Mouse (Mus musculus) kidney, embryonic 14.5 days (tissue): ENCODE measurements around the gene Cldn11. TPM values are rescaled to one million over a fixed set of nuclear protein-coding genes. Genes with fewer than 3 reads are reported as not detected.
"Not testable (repeated sequence)": the region's sequence is repeated elsewhere in the genome, so short reads cannot be mapped to it uniquely, and the experiment has no call there.

Experiments
- ATAC-seq: fragments of 200-750 bp; cut with Nextera tagmentation; 2 replicates; pipeline ENCODE4 v1.8.0; 2017; ENCODE audit warnings: moderate number of reproducible peaks, mild to moderate bottlenecking, moderate TSS enrichment, moderate library complexity; ENCODE audit not compliant: low FRiP score, low TSS enrichment
- H3K27ac ChIP-seq: fragments of 300-500 bp; sonication (generic); 2 replicates; pipeline ENCODE4 v1.5.1; 2014; ENCODE audit warnings: low read depth, mild to moderate bottlenecking, low read length, moderate library complexity, mixed read lengths
- H3K27me3 ChIP-seq: fragments of 300-500 bp; sonication (generic); 2 replicates; pipeline ENCODE4 v1.6.1; 2014; ENCODE audit warnings: mild to moderate bottlenecking, low read length; ENCODE audit not compliant: control insufficient read depth, insufficient read depth
- H3K36me3 ChIP-seq: fragments of 300-500 bp; sonication (generic); 2 replicates; pipeline ENCODE4 v1.6.1; 2014; ENCODE audit warnings: low read length, mixed read lengths; ENCODE audit not compliant: control insufficient read depth, insufficient read depth
- H3K4me1 ChIP-seq: fragments of 300-500 bp; sonication (generic); 2 replicates; pipeline ENCODE4 v1.6.1; 2014; ENCODE audit warnings: low read length, mixed read lengths; ENCODE audit not compliant: control insufficient read depth, insufficient read depth
- H3K4me2 ChIP-seq: fragments of 300-500 bp; sonication (generic); replicated peaks from 2 replicates; pipeline ENCODE4 v1.6.1; 2014; ENCODE audit warnings: low read depth, mild to moderate bottlenecking, low read length
- H3K4me3 ChIP-seq: fragments of 300-500 bp; sonication (generic); 2 replicates; pipeline ENCODE4 v1.5.1; 2014; ENCODE audit warnings: mild to moderate bottlenecking, low read length
- H3K9ac ChIP-seq: fragments of 300-500 bp; sonication (generic); 2 replicates; pipeline ENCODE4 v1.6.1; 2014; ENCODE audit warnings: low read depth, mild to moderate bottlenecking, low read length, moderate library complexity
- H3K9me3 ChIP-seq: fragments of 300-500 bp; sonication (generic); 2 replicates; pipeline ENCODE4 v1.6.1; 2016; ENCODE audit warnings: low read length; ENCODE audit not compliant: control insufficient read depth
- WGBS: fragments of 180-500 bp; shearing (Covaris S2); extraction: QIAGEN DNeasy Blood & Tissue Kit; methylation state at CpG from one replicate; pipeline ENCODE4 v1.1.7; 2014; 5-methylcytosine and 5-hydroxymethylcytosine counted together
- polyA plus RNA-seq: library from polyadenylated mRNA; unstranded; fragments of >200 nt; fragmentation: Nextera tagmentation; extraction: Ambion mirVana; gene quantifications from 2 replicates; pipeline ENCODE4 v1.2.1, GENCODE M21; 2014

Gene Cldn11
- polyA plus RNA-seq, 1 experiment from 2014 or later, result 47.5 TPM

- Histone ChIP-seq H3K4me3 (no peak overlapping the region), H3K4me2 (no peak overlapping the region), H3K27ac (no peak overlapping the region; the same call in 1 of the 2 replicates), H3K4me1 (no peaks in the 10 kb centered on the region), H3K9ac (no peak overlapping the region), H3K27me3 (no peaks in the 10 kb centered on the region), H3K36me3 (peaks cover 13% of the 10 kb centered on the region), H3K9me3 (no peaks in the 10 kb centered on the region)
- WGBS, result 71% methylated on average over 3 of the region's 3 CpGs
- ATAC-seq, result no peak
These were observed 22.9 kb upstream of the Cldn11 start for GRCm38 (mm10) chr3:31126848-31127247.

GRCm38 (mm10) chr3:31129766-31130165, 20.0 kb upstream of the Cldn11 start:
- H3K9ac ChIP-seq, result no peak overlapping the region
- no peak overlapping the region for H3K4me2 ChIP-seq
- H3K4me1 ChIP-seq, result no peaks in the 10 kb centered on the region
- WGBS, result 29% methylated on average over 4 of the region's 4 CpGs
- H3K27me3 ChIP-seq, result no peaks in the 10 kb centered on the region
- no peak overlapping the region for H3K27ac ChIP-seq
- no peak for ATAC-seq
- no peaks in the 10 kb centered on the region for H3K36me3 ChIP-seq
- no peak overlapping the region for H3K4me3 ChIP-seq
- H3K9me3 ChIP-seq, result no peaks in the 10 kb centered on the region

- H3K36me3 ChIP-seq, result no peaks in the 10 kb centered on the region
- no peak for ATAC-seq
- no peak overlapping the region for H3K4me2 ChIP-seq
- H3K9ac ChIP-seq, result no peak overlapping the region
- H3K27ac ChIP-seq, result no peak overlapping the region
- no peaks in the 10 kb centered on the region for H3K27me3 ChIP-seq
- no peak overlapping the region for H3K4me3 ChIP-seq
- H3K9me3 ChIP-seq, result no peaks in the 10 kb centered on the region
- 33% methylated on average over 5 of the region's 5 CpGs for WGBS
- no peaks in the 10 kb centered on the region for H3K4me1 ChIP-seq
These were observed 16.1 kb upstream of the Cldn11 start for GRCm38 (mm10) chr3:31133664-31134063.

GRCm38 (mm10) chr3:31134246-31134645, 15.5 kb upstream of the Cldn11 start:
- peak; percentile 32; the same call in 1 of the 2 replicates for ATAC-seq
- 85% methylated on average over 8 of the region's 8 CpGs for WGBS

GRCm38 (mm10) chr3:31134696-31135095, 15.0 kb upstream of the Cldn11 start:
- Histone ChIP-seq H3K36me3 (no peaks in the 10 kb centered on the region), H3K4me1 (no peaks in the 10 kb centered on the region), H3K9ac (no peak overlapping the region), H3K27me3 (no peaks in the 10 kb centered on the region), H3K4me3 (no peak overlapping the region), H3K9me3 (no peaks in the 10 kb centered on the region), H3K27ac (no peak overlapping the region), H3K4me2 (no peak overlapping the region)
- 25% methylated on average over 7 of the region's 7 CpGs for WGBS
- ATAC-seq, result no peak

More at GRCm38 (mm10) chr3:31134246-31134645, 15.5 kb upstream of the Cldn11 start:
- no peaks in the 10 kb centered on the region for H3K27me3 ChIP-seq
- H3K9me3 ChIP-seq, result no peaks in the 10 kb centered on the region
- no peaks in the 10 kb centered on the region for H3K36me3 ChIP-seq
- no peak overlapping the region for H3K9ac ChIP-seq
- no peak overlapping the region for H3K4me3 ChIP-seq
- H3K27ac ChIP-seq, result no peak overlapping the region
- no peak overlapping the region for H3K4me2 ChIP-seq
- H3K4me1 ChIP-seq, result no peaks in the 10 kb centered on the region

- not testable (repeated sequence) for H3K36me3 ChIP-seq, H3K4me3 ChIP-seq, H3K4me1 ChIP-seq, H3K9me3 ChIP-seq, H3K27me3 ChIP-seq, H3K27ac ChIP-seq, ATAC-seq, H3K4me2 ChIP-seq, H3K9ac ChIP-seq
- WGBS, result 57% methylated on average over 4 of the region's 4 CpGs
These were observed 13.1 kb upstream of the Cldn11 start for GRCm38 (mm10) chr3:31136591-31136990.

GRCm38 (mm10) chr3:31138454-31139424, 11.0 kb upstream of the Cldn11 start:
- no peaks in the 10 kb centered on the region for H3K4me1 ChIP-seq
- no peak overlapping the region for H3K9ac ChIP-seq
- H3K27ac ChIP-seq, result no peak overlapping the region
- 0 out of 2 replicates have a peak, but pooled peaks have one; percentile 7 for ATAC-seq
- no peak overlapping the region for H3K4me3 ChIP-seq
- H3K9me3 ChIP-seq, result no peaks in the 10 kb centered on the region
- WGBS, result 56% methylated on average over 13 of the region's 13 CpGs
- no peaks in the 10 kb centered on the region for H3K36me3 ChIP-seq
- no peak overlapping the region for H3K4me2 ChIP-seq
- H3K27me3 ChIP-seq, result no peaks in the 10 kb centered on the region

- ATAC-seq, result no peak
- no peak overlapping the region for H3K9ac ChIP-seq
- H3K9me3 ChIP-seq, result no peaks in the 10 kb centered on the region
- H3K27me3 ChIP-seq, result no peaks in the 10 kb centered on the region
- H3K27ac ChIP-seq, result no peak overlapping the region
- 90% methylated on average over 4 of the region's 4 CpGs for WGBS
- no peaks in the 10 kb centered on the region for H3K4me1 ChIP-seq
- no peak overlapping the region for H3K4me2 ChIP-seq
- H3K4me3 ChIP-seq, result no peak overlapping the region
- H3K36me3 ChIP-seq, result no peaks in the 10 kb centered on the region
These were observed 8.1 kb upstream of the Cldn11 start for GRCm38 (mm10) chr3:31141621-31142020.

- not testable (repeated sequence) for H3K4me3 ChIP-seq, H3K4me1 ChIP-seq, H3K36me3 ChIP-seq, H3K27ac ChIP-seq, H3K27me3 ChIP-seq, H3K4me2 ChIP-seq, H3K9me3 ChIP-seq, H3K9ac ChIP-seq, ATAC-seq
- WGBS, result 90% methylated on average over 11 of the region's 11 CpGs
These were observed 4.5 kb upstream of the Cldn11 start for GRCm38 (mm10) chr3:31145222-31145621.
